10 mouse cellular contexts compared by ENCODE assay signal in the genomic region with DNA sequence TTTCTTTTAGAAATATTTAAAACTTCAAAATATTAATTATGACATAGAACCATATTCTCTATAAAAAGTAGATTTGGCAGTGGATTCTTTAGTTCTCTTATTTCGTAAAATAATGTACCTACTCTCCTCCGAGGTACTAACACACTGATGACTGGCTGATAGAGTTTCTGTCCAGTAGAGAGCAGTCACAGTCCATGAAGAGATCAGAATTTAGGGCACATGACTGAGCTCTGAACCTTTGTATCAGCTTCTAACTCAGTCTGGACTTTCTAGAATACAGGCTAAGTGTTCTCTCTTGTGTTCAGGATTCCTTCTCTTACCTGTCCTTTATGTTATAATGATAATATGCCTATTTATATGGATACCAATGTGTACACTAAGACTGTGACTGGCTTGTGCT.
DNase-seq lines count a peak whose midpoint lies in the region; ATAC-seq and TF ChIP-seq lines count a peak whose summit lies in the region.
"Had no signal": no experiment of that assay in that cellular context is flagged by ENCODE, and none has a peak within 500 bp of the region (broad histone marks: within the 10 kb centered on the region; RNA-seq: fewer than 3 reads in every experiment).

No protein-coding gene starts in this region.

- no peak overlapping the region for H3K4me3 ChIP-seq in heart, adult 2 months
- no peak overlapping the region for H3K4me3 ChIP-seq in heart, embryonic 11.5 days (ENCODE audit: low read depth, low read length)
- no peak overlapping the region for H3K4me3 ChIP-seq in hindbrain, postnatal 0 days (ENCODE audit: low read length)
- H3K4me3 ChIP-seq: embryonic facial prominence, embryonic 13.5 days had no signal

- no peak overlapping the region for H3K4me2 ChIP-seq in heart, embryonic 11.5 days
- no peak overlapping the region for H3K4me2 ChIP-seq in hindbrain, postnatal 0 days (ENCODE audit: low read depth, low read length)
- H3K4me2 ChIP-seq: embryonic facial prominence, embryonic 13.5 days had no signal

- no peaks in the 10 kb centered on the region for H3K9me3 ChIP-seq in heart, embryonic 11.5 days (replicated peaks; ENCODE audit: control insufficient read depth, low read length)
- no peaks in the 10 kb centered on the region for H3K9me3 ChIP-seq in hindbrain, postnatal 0 days (ENCODE audit: low read length)
- H3K9me3 ChIP-seq: embryonic facial prominence, embryonic 13.5 days; G1E had no signal

- 55% methylated on average over 2 of the region's 2 CpGs for WGBS in heart, adult 2 months
- WGBS in heart, embryonic 11.5 days (ENCODE audit: insufficient replicate concordance), result 68% methylated on average over 2 of the region's 2 CpGs
- WGBS in hindbrain, postnatal 0 days, result 63% methylated on average over 2 of the region's 2 CpGs

- no peaks in the 10 kb centered on the region for H3K79me2 ChIP-seq in heart, adult 2 months (replicated peaks; ENCODE audit: control insufficient read depth, insufficient read depth, low read length)

- H3K27me3 ChIP-seq in heart, adult 2 months (ENCODE audit: control insufficient read depth, insufficient read depth, low read length), result no peaks in the 10 kb centered on the region
- H3K27me3 ChIP-seq in heart, embryonic 11.5 days (ENCODE audit: control insufficient read depth, insufficient read depth, low read length), result no peaks in the 10 kb centered on the region
- H3K27me3 ChIP-seq in hindbrain, postnatal 0 days (ENCODE audit: insufficient read depth, low read length), result no peaks in the 10 kb centered on the region
- H3K27me3 ChIP-seq: embryonic facial prominence, embryonic 13.5 days had no signal

- H3K27ac ChIP-seq in heart, adult 2 months, result no peak overlapping the region
- H3K27ac ChIP-seq in heart, embryonic 11.5 days (ENCODE audit: low read depth, low read length), result no peak overlapping the region
- H3K27ac ChIP-seq in hindbrain, postnatal 0 days, result no peak overlapping the region
- H3K27ac ChIP-seq: embryonic facial prominence, embryonic 13.5 days had no signal

- no peak for TF ChIP-seq EP300 in heart, adult 2 months (IDR thresholded peaks at IDR 0.05; ENCODE audit: insufficient read depth, low read depth, low read length)

- no peak overlapping the region for H3K9ac ChIP-seq in heart, adult 2 months (ENCODE audit: low read depth, low read length)
- no peak overlapping the region for H3K9ac ChIP-seq in heart, embryonic 11.5 days (ENCODE audit: low read depth, low read length)
- no peak overlapping the region for H3K9ac ChIP-seq in hindbrain, postnatal 0 days (replicated peaks; ENCODE audit: low read length)
- H3K9ac ChIP-seq: embryonic facial prominence, embryonic 13.5 days had no signal

- H3K4me1 ChIP-seq in heart, adult 2 months (ENCODE audit: control insufficient read depth, insufficient read depth, low read length), result no peaks in the 10 kb centered on the region
- no peaks in the 10 kb centered on the region for H3K4me1 ChIP-seq in heart, embryonic 11.5 days (ENCODE audit: control insufficient read depth, insufficient read depth, low read length)
- no peaks in the 10 kb centered on the region for H3K4me1 ChIP-seq in hindbrain, postnatal 0 days (ENCODE audit: insufficient read depth, low read length)
- H3K4me1 ChIP-seq: embryonic facial prominence, embryonic 13.5 days had no signal

- no peak for TF ChIP-seq POLR2A in heart, adult 2 months (IDR thresholded peaks at IDR 0.05; ENCODE audit: insufficient read depth, low read depth, low read length)

- peak; percentile 71 for TF ChIP-seq CTCF in heart, adult 2 months (IDR thresholded peaks at IDR 0.05)
- peak; percentile 71 for TF ChIP-seq CTCF in hindbrain, postnatal 0 days (IDR thresholded peaks at IDR 0.05; ENCODE audit: low read depth)

- no peaks in the 10 kb centered on the region for H3K36me3 ChIP-seq in heart, adult 2 months (ENCODE audit: control insufficient read depth, insufficient read depth, low read length)
- H3K36me3 ChIP-seq in heart, embryonic 11.5 days (ENCODE audit: control insufficient read depth, insufficient read depth, low read length), result no peaks in the 10 kb centered on the region
- H3K36me3 ChIP-seq in hindbrain, postnatal 0 days (ENCODE audit: insufficient read depth, low read length), result no peaks in the 10 kb centered on the region
- H3K36me3 ChIP-seq: embryonic facial prominence, embryonic 13.5 days; G1E had no signal

- ATAC-seq in heart, embryonic 11.5 days (replicated peaks; ENCODE audit: insufficient number of reproducible peaks, low FRiP score, low TSS enrichment), result no peak
- peak; percentile 84 for ATAC-seq in hindbrain, postnatal 0 days

- intact Hi-C loops in heart, adult 2 months (cut with DNase I), result loop anchor here (2.0 to 10.0 kb wide), 2 partner anchors 325 to 613 kb away; no protein-coding TSS in a partner anchor

- DNase-seq in heart, adult 2 months, result no peak
- peak; percentile 2 for DNase-seq in lung, postnatal 14 days
- DNase-seq in lung, postnatal 4 days, result no peak
- peak; percentile 68 for DNase-seq in hindbrain, postnatal 0 days (ENCODE audit: low spot score)
- peak; percentile 4 for DNase-seq in skeletal muscle tissue, adult 2 months (ENCODE audit: low read depth, low spot score)
- DNase-seq in urinary bladder, postnatal 25 days (ENCODE audit: low spot score), result no peak
- DNase-seq in right cerebral cortex, postnatal 25 days, result no peak

Comparison
In these comparisons a context has a peak if more than half of its experiments do, and no peak if none do; other contexts are left out.
1. DNase-seq: peak in lung, postnatal 14 days (single experiment), hindbrain, postnatal 0 days (single experiment) and skeletal muscle tissue, adult 2 months (single experiment); none in heart, adult 2 months (0 of 2), lung, postnatal 4 days (0 of 2), urinary bladder, postnatal 25 days (single experiment) and right cerebral cortex, postnatal 25 days (single experiment).